Mouse (Mus musculus) monocyte, adult 5-6 weeks (primary cell): Measurements from ENCODE around the gene Vrk1. TPM values are rescaled to one million over a fixed set of nuclear protein-coding genes. Genes with fewer than 3 reads are reported as not detected.

Source experiments
- ATAC-seq: fragments of 153-309, 156-312 bp; replicated peaks from 2 replicates; pipeline ENCODE4 v1.8.0; 2017; ENCODE audit warnings: mild to moderate bottlenecking; ENCODE audit not compliant: low TSS enrichment, insufficient number of reproducible peaks, severe bottlenecking, poor library complexity, low FRiP score
- total RNA-seq: library from RNA; stranded (forward); fragments of 200-1000, 200-491, 200-594 nt; gene quantifications from 3 replicates; pipeline ENCODE4 v1.2.3, GENCODE M21; 2017

Vrk1 gene
- total RNA-seq, 1 experiment from 2014 or later, result 119 TPM

- ATAC-seq, result no peak
Measured at GRCm38 (mm10) chr12:106084126-106084525, 74.1 kb downstream of the Vrk1 start.

- ATAC-seq, result no peak
Measured at GRCm38 (mm10) chr12:106094827-106095226, 84.8 kb downstream of the Vrk1 start.

- ATAC-seq, result no peak
Measured at GRCm38 (mm10) chr12:106102003-106102402, 92.0 kb downstream of the Vrk1 start.

- ATAC-seq, result no peak
Measured at GRCm38 (mm10) chr12:106102726-106103643, 93.0 kb downstream of the Vrk1 start.

- ATAC-seq, result no peak
Measured at GRCm38 (mm10) chr12:106107272-106107671, 97.2 kb downstream of the Vrk1 start.

GRCm38 (mm10) chr12:106115070-106115891, 105.3 kb downstream of the Vrk1 start:
- ATAC-seq, result no peak

- no peak for ATAC-seq
Measured at GRCm38 (mm10) chr12:106115892-106116206, 105.8 kb downstream of the Vrk1 start.

GRCm38 (mm10) chr12:106123276-106123675, 113.2 kb downstream of the Vrk1 start:
- no peak for ATAC-seq

GRCm38 (mm10) chr12:106124581-106124980, 114.6 kb downstream of the Vrk1 start:
- no peak for ATAC-seq

Other genes with a start within 250 kb of the Vrk1 start
- 190 to 223 TPM (median 204 TPM) in 3 replicates for gene Papola, start 225.5 kb upstream of the Vrk1 start, total RNA-seq